Mouse (Mus musculus): Measurements from ENCODE around the gene Lipk. TPM values are rescaled to one million over a fixed set of nuclear protein-coding genes. Genes with fewer than 3 reads are reported as not detected.

Gene Lipk
- polyA plus RNA-seq, 1 experiment from 2014 or later, result not detected

Small RNA genes lying within 50 kb of the gene (microRNA-seq; reads per million reads assigned to microRNA genes)
- gene Gm23334, result not detected

Other genes starting within 250 kb of the Lipk start
- gene Lipo3, start 246.3 kb upstream of the Lipk start, polyA plus RNA-seq (2014; fragmentation: Nextera tagmentation; extraction: Ambion mirVana), result 15.8 and 16.5 TPM in 2 replicates
- gene Lipo1, start 220.8 kb upstream of the Lipk start, polyA plus RNA-seq (2014; fragmentation: Nextera tagmentation; extraction: Ambion mirVana), result not detected in 2 replicates
- gene Lipf, start 47.1 kb upstream of the Lipk start, polyA plus RNA-seq (2014; fragmentation: Nextera tagmentation; extraction: Ambion mirVana), result not detected in 2 replicates
- gene Lipn, start 59.1 kb downstream of the Lipk start, polyA plus RNA-seq (2014; fragmentation: Nextera tagmentation; extraction: Ambion mirVana), result not detected in 2 replicates
- not detected in 2 replicates for gene Lipm, start 92.6 kb downstream of the Lipk start, polyA plus RNA-seq (2014; fragmentation: Nextera tagmentation; extraction: Ambion mirVana)
- gene Ankrd22, start 157.8 kb downstream of the Lipk start, polyA plus RNA-seq (2014; fragmentation: Nextera tagmentation; extraction: Ambion mirVana), result not detected in 2 replicates
- gene Stambpl1, start 183.9 kb downstream of the Lipk start, polyA plus RNA-seq (2014; fragmentation: Nextera tagmentation; extraction: Ambion mirVana), result 18.6 and 26.9 TPM in 2 replicates
- gene Acta2, start 247.3 kb downstream of the Lipk start, polyA plus RNA-seq (2014; fragmentation: Nextera tagmentation; extraction: Ambion mirVana), result 19.5 and 22.2 TPM in 2 replicates